Mouse (Mus musculus): ENCODE data around the gene C1qtnf1.

C1qtnf1 gene

GRCm38 (mm10) chr11:118410479-118410878 lies 17.5 kb upstream of the C1qtnf1 start:
- no peak for DNase-seq (ENCODE audit: low spot score)

- DNase-seq (ENCODE audit: low spot score) = no peak
Measured at GRCm38 (mm10) chr11:118411271-118411670, 16.7 kb upstream of the C1qtnf1 start.

GRCm38 (mm10) chr11:118412601-118413000 lies 15.4 kb upstream of the C1qtnf1 start:
- no peak for DNase-seq (ENCODE audit: low spot score)

- no peak for DNase-seq (ENCODE audit: low spot score)
Measured at GRCm38 (mm10) chr11:118413055-118413454, 14.9 kb upstream of the C1qtnf1 start.

GRCm38 (mm10) chr11:118414270-118414669 lies 13.7 kb upstream of the C1qtnf1 start:
- DNase-seq (ENCODE audit: low spot score) = no peak

GRCm38 (mm10) chr11:118415630-118416029 lies 12.4 kb upstream of the C1qtnf1 start:
- no peak for DNase-seq (ENCODE audit: low spot score)

GRCm38 (mm10) chr11:118416046-118416445 lies 12.0 kb upstream of the C1qtnf1 start:
- no peak for DNase-seq (ENCODE audit: low spot score)

- no peak for DNase-seq (ENCODE audit: low spot score)
Measured at GRCm38 (mm10) chr11:118417496-118417895, 10.5 kb upstream of the C1qtnf1 start.

GRCm38 (mm10) chr11:118418442-118418833 lies 9.6 kb upstream of the C1qtnf1 start:
- no peak for DNase-seq (ENCODE audit: low spot score)

GRCm38 (mm10) chr11:118418834-118419504 lies 9.0 kb upstream of the C1qtnf1 start, which contains the start of gene Cant1:
Gene Cant1, minus strand, starts transcription at chr11:118419086.
- peak; percentile 98 for DNase-seq (ENCODE audit: low spot score)

- DNase-seq (ENCODE audit: low spot score) = no peak
Measured at GRCm38 (mm10) chr11:118420261-118420660, 7.7 kb upstream of the C1qtnf1 start.

GRCm38 (mm10) chr11:118423266-118423971 lies 4.6 kb upstream of the C1qtnf1 start:
- DNase-seq (ENCODE audit: low spot score) = peak; percentile 91

- DNase-seq (ENCODE audit: low spot score) = no peak
Measured at GRCm38 (mm10) chr11:118424621-118425335, 3.2 kb upstream of the C1qtnf1 start.

GRCm38 (mm10) chr11:118426765-118427164 lies 1.2 kb upstream of the C1qtnf1 start:
- no peak for DNase-seq (ENCODE audit: low spot score)

- no peak for DNase-seq (ENCODE audit: low spot score)
Measured at GRCm38 (mm10) chr11:118427266-118427779, 680 bp upstream of the C1qtnf1 start.

GRCm38 (mm10) chr11:118428460-118428868 lies 461 bp downstream of the C1qtnf1 start:
- no peak for DNase-seq (ENCODE audit: low spot score)

- no peak for DNase-seq (ENCODE audit: low spot score)
Measured at GRCm38 (mm10) chr11:118428944-118429709, 1.1 kb downstream of the C1qtnf1 start.

- DNase-seq (ENCODE audit: low spot score) = no peak
Measured at GRCm38 (mm10) chr11:118430291-118430885, 2.4 kb downstream of the C1qtnf1 start.

- no peak for DNase-seq (ENCODE audit: low spot score)
Measured at GRCm38 (mm10) chr11:118431100-118431948, 3.3 kb downstream of the C1qtnf1 start.

- DNase-seq (ENCODE audit: low spot score) = no peak
Measured at GRCm38 (mm10) chr11:118433398-118433868, 5.4 kb downstream of the C1qtnf1 start.

Data from retina, embryonic 14.5 days (tissue).